In genomic region chrX:7675001-7675380, GRCm38 (mm10) we compare ENCODE assay signal across 8 mouse cellular contexts. TPM values are rescaled to one million over a fixed set of nuclear protein-coding genes. Genes with fewer than 3 reads are reported as not detected.
DNase-seq lines count a peak whose midpoint lies in the region; ATAC-seq and TF ChIP-seq lines count a peak whose summit lies in the region.

No protein-coding gene starts in this region.

- peak overlapping the region; percentile 73 for H3K9ac ChIP-seq in heart, embryonic 13.5 days
- H3K9ac ChIP-seq in MEL (ENCODE audit: control insufficient read depth, low read depth, low read length, poor library complexity, severe bottlenecking) = peak overlapping the region; percentile 82
- no peak overlapping the region for H3K9ac ChIP-seq in hindbrain, embryonic 15.5 days
- no peak overlapping the region for H3K9ac ChIP-seq in midbrain, embryonic 15.5 days

- TF ChIP-seq EP300 in MEL (IDR thresholded peaks at IDR 0.05; ENCODE audit: low read depth in 1 of 2, low read length in 2 of 2) = no peak

- no peak for DNase-seq in heart, postnatal 25 days (ENCODE audit: low spot score)
- DNase-seq in MEL (ENCODE audit: low read depth, low spot score) = peak; percentile 72
- no peak for DNase-seq in layer of hippocampus, adult 9-11 months
- DNase-seq in layer of hippocampus, postnatal 25 days (ENCODE audit: extremely low spot score in 1 of 2, low spot score in 1 of 2) = no peak
- no peak for DNase-seq in gastrocnemius, postnatal 36 days

- intact Hi-C loops in heart, postnatal 25 days (cut with DNase I) = no loop called here
- intact Hi-C loops in gastrocnemius, postnatal 36 days (cut with DNase I) = no loop called here

- TF ChIP-seq CTCF in MEL (IDR thresholded peaks at IDR 0.05 in 2 of 3, conservative IDR thresholded peaks at IDR 0.05 in 1 of 3; ENCODE audit: control insufficient read depth in 1 of 3, insufficient read depth in 1 of 3, low read depth in 2 of 3, low read length in 3 of 3, poor library complexity in 1 of 3, severe bottlenecking in 1 of 3) = peak in 1 of 3 experiments; percentile 31; a peak in 4 of 6 replicates

- H3K9me3 ChIP-seq in heart, embryonic 13.5 days = no peaks in the 10 kb centered on the region
- H3K9me3 ChIP-seq in MEL (replicated peaks; ENCODE audit: insufficient read depth, low read length) = no peaks in the 10 kb centered on the region
- no peaks in the 10 kb centered on the region for H3K9me3 ChIP-seq in hindbrain, embryonic 15.5 days
- H3K9me3 ChIP-seq in midbrain, embryonic 15.5 days = no peaks in the 10 kb centered on the region

- H3K27me3 ChIP-seq in heart, embryonic 13.5 days (replicated peaks) = no peaks in the 10 kb centered on the region
- H3K27me3 ChIP-seq in MEL (ENCODE audit: control insufficient read depth in 1 of 2, insufficient read depth in 2 of 2, low read length in 2 of 2) = no peaks in the 10 kb centered on the region
- H3K27me3 ChIP-seq in hindbrain, embryonic 15.5 days = no peaks in the 10 kb centered on the region
- no peaks in the 10 kb centered on the region; the same call in 1 of the 2 replicates for H3K27me3 ChIP-seq in midbrain, embryonic 15.5 days (replicated peaks)

- H3K36me3 ChIP-seq in heart, embryonic 13.5 days = no peaks in the 10 kb centered on the region
- peaks cover 0 to 22% of the 10 kb centered on the region in 2 experiments; a peak in 2 of 4 replicates for H3K36me3 ChIP-seq in MEL (ENCODE audit: control insufficient read depth in 1 of 2, insufficient read depth in 2 of 2, low read length in 2 of 2)
- H3K36me3 ChIP-seq in hindbrain, embryonic 15.5 days = no peaks in the 10 kb centered on the region
- no peaks in the 10 kb centered on the region for H3K36me3 ChIP-seq in midbrain, embryonic 15.5 days (replicated peaks)

- ATAC-seq in heart, embryonic 13.5 days (ENCODE audit: extremely low read depth, insufficient number of reproducible peaks, low FRiP score, low TSS enrichment) = no peak
- peak; percentile 23; the same call in 1 of the 2 replicates for ATAC-seq in hindbrain, embryonic 15.5 days (ENCODE audit: low FRiP score, low read depth)
- peak; percentile 12; the same call in 1 of the 2 replicates for ATAC-seq in midbrain, embryonic 15.5 days (replicated peaks)

- H3K79me2 ChIP-seq in MEL (ENCODE audit: control insufficient read depth, insufficient read depth, low read length, poor library complexity) = peaks cover 4% of the 10 kb centered on the region; the same call in 1 of the 2 replicates

- H3K4me1 ChIP-seq in heart, embryonic 13.5 days = peaks cover 22% of the 10 kb centered on the region
- H3K4me1 ChIP-seq in MEL (ENCODE audit: control insufficient read depth in 1 of 2, insufficient read depth in 2 of 2, low read length in 2 of 2) = peaks cover 9 to 27% of the 10 kb centered on the region in 2 experiments
- H3K4me1 ChIP-seq in hindbrain, embryonic 15.5 days (replicated peaks) = no peaks in the 10 kb centered on the region
- H3K4me1 ChIP-seq in midbrain, embryonic 15.5 days = no peaks in the 10 kb centered on the region; the same call in 1 of the 2 replicates

- TF ChIP-seq POLR2A in MEL (IDR thresholded peaks at IDR 0.05; ENCODE audit: control insufficient read depth in 1 of 2, insufficient read depth in 1 of 2, low read depth in 1 of 2, low read length in 2 of 2, poor library complexity in 1 of 2) = no peak

- peak overlapping the region; percentile 71 for H3K4me2 ChIP-seq in heart, embryonic 13.5 days
- H3K4me2 ChIP-seq in hindbrain, embryonic 15.5 days = peak overlapping the region; percentile 53
- H3K4me2 ChIP-seq in midbrain, embryonic 15.5 days = peak overlapping the region; percentile 46

- peak overlapping the region; percentile 45 for H3K4me3 ChIP-seq in heart, embryonic 13.5 days
- H3K4me3 ChIP-seq in MEL (ENCODE audit: control insufficient read depth in 1 of 2, insufficient read depth in 1 of 2, low read depth in 2 of 2, low read length in 2 of 2) = peak overlapping the region; percentile 67 to 81
- peak overlapping the region; percentile 30 for H3K4me3 ChIP-seq in hindbrain, embryonic 15.5 days
- peak overlapping the region; percentile 24 for H3K4me3 ChIP-seq in midbrain, embryonic 15.5 days

- WGBS in heart, embryonic 13.5 days = 21% methylated on average over 10 of the region's 10 CpGs
- 40% methylated on average over 10 of the region's 10 CpGs for WGBS in hindbrain, embryonic 15.5 days
- 46% methylated on average over 10 of the region's 10 CpGs for WGBS in midbrain, embryonic 15.5 days

- H3K27ac ChIP-seq in heart, embryonic 13.5 days (replicated peaks) = 0 out of 2 replicates have a peak overlapping the region, but pooled peaks have one; percentile 54
- H3K27ac ChIP-seq in MEL (ENCODE audit: control insufficient read depth, low read depth, low read length) = peak overlapping the region; percentile 95
- H3K27ac ChIP-seq in hindbrain, embryonic 15.5 days (replicated peaks) = no peak overlapping the region
- no peak overlapping the region for H3K27ac ChIP-seq in midbrain, embryonic 15.5 days

- TF ChIP-seq RAD21 in MEL (IDR thresholded peaks at IDR 0.05; ENCODE audit: low read depth, low read length) = peak; percentile 13

TF ChIP-seq in MEL, 35 proteins besides CTCF, POLR2A, EP300 and RAD21:
- TF ChIP-seq USF1 (IDR thresholded peaks at IDR 0.05; ENCODE audit: low read depth, low read length) (peak; percentile 57; the same call in 1 of the 2 replicates), CHD1 (IDR thresholded peaks at IDR 0.05; ENCODE audit: low read depth, low read length) (no peak), GATA1 (IDR thresholded peaks at IDR 0.05; ENCODE audit: low read depth, low read length) (0 out of 2 replicates have a peak, but pooled peaks have one; percentile 22)

RNA-seq across cellular contexts. Expression of gene Plp2, which starts 3.8 kb away (rescaled TPM):
- 157 and 175 TPM in 2 replicates for polyA plus RNA-seq in heart, embryonic 13.5 days (2015; fragmentation: Nextera tagmentation; extraction: Ambion mirVana)
- total RNA-seq in heart, postnatal 25 days (2021) = 10 to 100 TPM; 41.6 to 54.1 TPM
- total RNA-seq in MEL (2012; rRNA removed) = 95.7 and 148 TPM in 2 replicates
- polyA plus RNA-seq in MEL (2012; ENCODE audit: insufficient read depth in 1 of 2, insufficient read length in 2 of 2, low read depth in 1 of 2, low replicate concordance in 2 of 2, missing spikeins in 1 of 2) = 100 to 1,000 TPM; 163 to 407 TPM
- 20.5 and 22.9 TPM in 2 replicates for polyA plus RNA-seq in hindbrain, embryonic 15.5 days (2015; fragmentation: Nextera tagmentation; extraction: Ambion mirVana)
- 17.5 and 19.7 TPM in 2 replicates for polyA plus RNA-seq in midbrain, embryonic 15.5 days (2015; fragmentation: Nextera tagmentation; extraction: Ambion mirVana)
- 1 to 10 TPM; 5.0 to 6.2 TPM for total RNA-seq in layer of hippocampus, postnatal 25 days (2021)
- total RNA-seq in gastrocnemius, postnatal 36 days (2021) = 10 to 100 TPM; 28.0 to 43.2 TPM

RNA-seq across cellular contexts. Expression of gene Magix, which starts 6.1 kb away (rescaled TPM):
- polyA plus RNA-seq in heart, embryonic 13.5 days (2015; fragmentation: Nextera tagmentation; extraction: Ambion mirVana) = 0.11 and 0.25 TPM in 2 replicates
- total RNA-seq in heart, postnatal 25 days (2021) = 10 to 100 TPM; 24.1 to 26.0 TPM
- total RNA-seq in MEL (2012; rRNA removed) = 0.15 and 0.20 TPM in 2 replicates
- polyA plus RNA-seq in MEL (2012; ENCODE audit: insufficient read depth in 1 of 2, insufficient read length in 2 of 2, low read depth in 1 of 2, low replicate concordance in 2 of 2, missing spikeins in 1 of 2) = under 1 TPM in 1 of 2 experiments, not detected in 1; 0.33 TPM
- 0.08 and 0.10 TPM in 2 replicates for polyA plus RNA-seq in hindbrain, embryonic 15.5 days (2015; fragmentation: Nextera tagmentation; extraction: Ambion mirVana)
- polyA plus RNA-seq in midbrain, embryonic 15.5 days (2015; fragmentation: Nextera tagmentation; extraction: Ambion mirVana) = 0.09 TPM in 1 of 2 replicates, not detected in the other
- under 1 TPM; 0.17 to 0.77 TPM for total RNA-seq in layer of hippocampus, postnatal 25 days (2021)
- total RNA-seq in gastrocnemius, postnatal 36 days (2021) = 10 to 100 TPM; 18.8 to 20.6 TPM

RNA-seq across cellular contexts. Expression of gene Prickle3, which starts 17.9 kb away (rescaled TPM):
- polyA plus RNA-seq in heart, embryonic 13.5 days (2015; fragmentation: Nextera tagmentation; extraction: Ambion mirVana) = 7.0 and 7.3 TPM in 2 replicates
- total RNA-seq in heart, postnatal 25 days (2021) = 10 to 100 TPM; 16.5 to 19.9 TPM
- 1.2 TPM in 2 replicates for total RNA-seq in MEL (2012; rRNA removed)
- polyA plus RNA-seq in MEL (2012; ENCODE audit: insufficient read depth in 1 of 2, insufficient read length in 2 of 2, low read depth in 1 of 2, low replicate concordance in 2 of 2, missing spikeins in 1 of 2) = 1 to 10 TPM in 1 of 2 experiments, not detected in 1; 3.3 TPM
- 1.6 and 2.0 TPM in 2 replicates for polyA plus RNA-seq in hindbrain, embryonic 15.5 days (2015; fragmentation: Nextera tagmentation; extraction: Ambion mirVana)
- polyA plus RNA-seq in midbrain, embryonic 15.5 days (2015; fragmentation: Nextera tagmentation; extraction: Ambion mirVana) = 1.6 and 1.7 TPM in 2 replicates
- under 1 TPM; 0.57 to 0.82 TPM for total RNA-seq in layer of hippocampus, postnatal 25 days (2021)
- 10 to 100 TPM; 23.1 to 24.9 TPM for total RNA-seq in gastrocnemius, postnatal 36 days (2021)

RNA-seq across cellular contexts. Expression of gene Gpkow, which starts 21.9 kb away (rescaled TPM):
- polyA plus RNA-seq in heart, embryonic 13.5 days (2015; fragmentation: Nextera tagmentation; extraction: Ambion mirVana) = 28.3 and 30.2 TPM in 2 replicates
- 10 to 100 TPM; 19.5 to 21.3 TPM for total RNA-seq in heart, postnatal 25 days (2021)
- 23.0 and 23.4 TPM in 2 replicates for total RNA-seq in MEL (2012; rRNA removed)
- 100 to 1,000 TPM in 1 of 2 experiments, 10 to 100 TPM in 1; 37.0 to 539 TPM for polyA plus RNA-seq in MEL (2012; ENCODE audit: insufficient read depth in 1 of 2, insufficient read length in 2 of 2, low read depth in 1 of 2, low replicate concordance in 2 of 2, missing spikeins in 1 of 2)
- polyA plus RNA-seq in hindbrain, embryonic 15.5 days (2015; fragmentation: Nextera tagmentation; extraction: Ambion mirVana) = 43.0 and 46.8 TPM in 2 replicates
- 44.9 and 45.8 TPM in 2 replicates for polyA plus RNA-seq in midbrain, embryonic 15.5 days (2015; fragmentation: Nextera tagmentation; extraction: Ambion mirVana)
- 10 to 100 TPM; 35.7 to 36.5 TPM for total RNA-seq in layer of hippocampus, postnatal 25 days (2021)
- total RNA-seq in gastrocnemius, postnatal 36 days (2021) = 10 to 100 TPM; 11.2 to 12.9 TPM

RNA-seq across cellular contexts. Expression of gene Syp, which starts 36.7 kb away (rescaled TPM):
- polyA plus RNA-seq in heart, embryonic 13.5 days (2015; fragmentation: Nextera tagmentation; extraction: Ambion mirVana) = 0.55 and 0.75 TPM in 2 replicates
- 1 to 10 TPM; 1.7 to 2.4 TPM for total RNA-seq in heart, postnatal 25 days (2021)
- total RNA-seq in MEL (2012; rRNA removed) = 0.54 and 0.56 TPM in 2 replicates
- 1 to 10 TPM in 1 of 2 experiments, not detected in 1; 2.3 TPM for polyA plus RNA-seq in MEL (2012; ENCODE audit: insufficient read depth in 1 of 2, insufficient read length in 2 of 2, low read depth in 1 of 2, low replicate concordance in 2 of 2, missing spikeins in 1 of 2)
- 195 and 197 TPM in 2 replicates for polyA plus RNA-seq in hindbrain, embryonic 15.5 days (2015; fragmentation: Nextera tagmentation; extraction: Ambion mirVana)
- polyA plus RNA-seq in midbrain, embryonic 15.5 days (2015; fragmentation: Nextera tagmentation; extraction: Ambion mirVana) = 176 and 179 TPM in 2 replicates
- total RNA-seq in layer of hippocampus, postnatal 25 days (2021) = 1,000 to 10,000 TPM; 1,873 to 2,127 TPM
- total RNA-seq in gastrocnemius, postnatal 36 days (2021) = 1 to 10 TPM; 1.1 TPM

Comparison
In these comparisons a context has a peak if more than half of its experiments do, and no peak if none do; other contexts are left out.
1. H3K27ac ChIP-seq: peak in heart, embryonic 13.5 days (single experiment) and MEL (single experiment); none in hindbrain, embryonic 15.5 days (single experiment) and midbrain, embryonic 15.5 days (single experiment).
2. H3K4me3 ChIP-seq: peak in every context shown above with its lines; median percentile 74 in MEL; 45 in heart, embryonic 13.5 days; 30 in hindbrain, embryonic 15.5 days; 24 in midbrain, embryonic 15.5 days.
3. H3K9ac ChIP-seq: peak in heart, embryonic 13.5 days (single experiment) and MEL (single experiment); none in hindbrain, embryonic 15.5 days (single experiment) and midbrain, embryonic 15.5 days (single experiment).
4. RNA of gene Plp2, which starts 3.8 kb away (total RNA-seq): 95.7 to 148 TPM in MEL, 41.6 to 54.1 TPM in heart, postnatal 25 days and 28.0 to 43.2 TPM in gastrocnemius, postnatal 36 days; 5.0 to 6.2 TPM in layer of hippocampus, postnatal 25 days; every median in the first group is over 4 times any median in the second.
5. RNA of gene Magix, which starts 6.1 kb away (total RNA-seq): 24.1 to 26.0 TPM in heart, postnatal 25 days and 18.8 to 20.6 TPM in gastrocnemius, postnatal 36 days; 0.17 to 0.77 TPM in layer of hippocampus, postnatal 25 days and 0.15 to 0.20 TPM in MEL; every median in the first group is over 10 times any median in the second.
6. Peak in every context shown above with its lines, with median percentiles within 50 percentile points of each other: H3K4me2 ChIP-seq.